Mouse (Mus musculus): ENCODE results near the gene Wnt6. TPM values are rescaled to one million over a fixed set of nuclear protein-coding genes. Genes with fewer than 3 reads are reported as not detected.
A peak's percentile ranks its signal among the peaks of the same experiment; 100 is the strongest.

Gene Wnt6
- total RNA-seq (2021), result under 1 TPM; 0.20 to 0.32 TPM
- long read RNA-seq, experiment 1, result 0 reads
- long read RNA-seq, experiment 2, result 0 reads

DNA sequence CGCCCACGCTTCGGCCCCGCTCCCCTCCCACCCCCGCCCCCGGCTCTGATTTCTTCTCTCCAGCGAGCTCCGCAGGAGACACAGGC, at the start of gene Wnt6:
Gene Wnt6 (plus strand): TSS at position 48 of the 86 bp plus-strand sequence.
- no peak for DNase-seq
- intact Hi-C loops (cut with DNase I), result no loop called here

DNA sequence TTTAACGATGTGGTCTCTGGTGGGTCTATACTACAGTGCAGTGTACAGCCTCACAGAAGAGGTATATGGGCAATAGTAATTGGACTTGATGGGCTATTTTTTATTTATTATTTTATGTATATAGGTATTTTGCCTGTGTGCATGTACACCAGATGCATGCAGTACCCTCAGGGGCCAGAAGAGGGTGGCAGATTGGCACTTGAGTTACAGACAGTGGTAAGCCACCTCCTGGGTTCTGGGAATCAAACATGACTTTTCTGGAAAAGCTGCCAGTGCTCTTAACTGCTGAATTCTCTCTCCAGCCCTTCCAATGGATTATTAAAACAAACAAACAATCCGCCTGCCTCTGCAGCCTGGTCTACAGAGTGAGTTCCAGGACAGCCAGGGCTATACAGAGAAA, 47.9 kb upstream of the Wnt6 start:
- intact Hi-C loops (cut with DNase I), result no loop called here
- no peak for DNase-seq

DNA sequence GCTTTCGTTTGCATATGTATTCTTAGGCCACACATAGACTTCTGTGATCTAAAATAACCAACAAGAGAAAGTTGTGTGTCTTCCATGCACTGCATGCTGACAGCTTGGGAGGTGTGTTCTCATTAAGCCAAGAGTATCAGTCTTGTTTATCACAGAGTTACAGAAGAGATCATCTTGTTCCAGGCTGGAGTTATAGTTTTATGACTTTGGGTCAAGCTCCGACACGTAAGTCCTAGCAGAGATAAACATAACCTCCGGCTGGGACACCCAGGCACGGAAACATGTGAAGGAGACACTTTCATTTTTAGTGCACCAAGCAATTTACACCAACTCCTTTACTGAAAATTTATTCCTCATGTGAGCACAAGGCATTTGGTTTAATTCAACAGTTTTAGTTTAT, 45.6 kb upstream of the Wnt6 start:
- DNase-seq, result no peak
- intact Hi-C loops (cut with DNase I), result no loop called here

DNA sequence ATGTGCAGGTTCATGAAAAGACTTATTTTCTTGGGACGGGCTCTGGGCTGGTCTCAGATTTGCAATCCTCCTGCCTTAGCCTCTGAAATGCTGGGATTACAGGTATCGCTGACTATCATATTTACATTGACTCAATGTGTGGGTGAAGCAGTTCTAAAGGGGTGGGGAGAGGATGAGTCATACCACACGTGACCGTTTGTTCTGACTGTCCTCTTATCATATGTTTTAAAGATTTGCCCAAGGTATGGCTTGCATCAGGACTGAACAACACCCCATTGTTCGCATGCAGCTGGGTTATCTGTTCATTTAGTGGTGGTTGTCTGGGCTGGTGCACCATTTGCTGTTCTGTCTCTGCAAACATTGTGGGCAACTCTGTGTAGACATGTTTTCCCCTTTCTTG, 45.0 kb upstream of the Wnt6 start:
- intact Hi-C loops (cut with DNase I), result no loop called here
- DNase-seq, result no peak

DNA sequence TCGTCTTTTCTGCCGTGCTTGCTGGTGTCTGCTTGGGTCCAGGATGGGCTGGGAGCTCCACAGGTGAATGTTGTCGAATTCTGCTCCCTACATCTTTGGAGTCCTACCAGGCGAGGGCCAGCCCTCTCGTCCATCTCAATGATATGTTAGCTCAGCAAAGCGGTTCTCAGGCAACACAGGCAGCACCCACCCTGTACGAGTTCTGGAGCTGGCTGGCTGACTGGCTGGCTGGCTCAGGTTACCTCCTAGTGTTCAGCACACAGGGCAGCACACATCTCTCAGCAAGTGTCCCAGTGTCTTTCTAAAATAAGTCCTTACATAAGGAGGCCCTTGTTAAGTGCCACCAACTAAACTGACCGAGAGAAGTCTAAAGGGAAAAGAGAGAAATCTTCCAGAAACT, 43.2 kb upstream of the Wnt6 start:
- peak; percentile 40 to 64 for DNase-seq
- intact Hi-C loops (cut with DNase I), result no loop called here

DNA sequence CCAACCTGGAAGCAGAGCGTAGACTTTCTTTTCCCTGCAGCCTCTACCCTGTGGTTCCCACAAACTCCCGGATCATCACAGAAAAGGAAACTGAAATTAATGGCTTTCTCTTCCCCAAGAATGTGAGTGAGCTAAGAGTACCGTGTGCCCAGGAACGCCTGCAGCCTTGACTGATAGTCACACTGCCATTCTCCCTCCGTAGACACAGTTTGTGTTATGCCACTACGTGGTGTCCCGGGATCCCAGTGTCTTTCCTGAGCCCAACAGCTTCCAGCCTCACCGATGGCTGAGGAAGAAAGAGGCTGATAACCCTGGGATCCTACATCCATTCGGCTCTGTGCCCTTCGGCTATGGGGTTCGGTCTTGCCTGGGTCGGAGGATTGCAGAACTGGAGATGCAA, 34.7 kb upstream of the Wnt6 start:
- intact Hi-C loops (cut with DNase I), result no loop called here
- no peak for DNase-seq

DNA sequence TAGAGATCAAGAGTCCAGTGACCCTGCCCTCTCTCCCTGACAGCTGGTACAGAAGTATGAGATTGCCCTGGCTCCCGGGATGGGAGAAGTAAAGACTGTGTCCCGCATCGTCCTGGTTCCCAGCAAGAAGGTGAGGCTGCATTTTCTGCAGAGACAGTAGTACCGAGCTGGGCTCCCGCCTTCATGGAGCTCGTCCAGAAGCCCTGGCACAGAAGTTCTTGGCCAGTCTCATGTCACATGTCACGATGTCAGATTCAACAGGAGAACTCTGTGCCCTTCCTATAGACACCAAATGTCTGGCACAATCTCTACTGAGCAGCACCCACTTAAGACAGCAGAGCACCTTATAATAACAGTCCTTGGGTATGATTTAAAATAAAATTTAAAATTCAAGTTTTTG, 34.2 kb upstream of the Wnt6 start:
- DNase-seq, result no peak
- intact Hi-C loops (cut with DNase I), result no loop called here

DNA sequence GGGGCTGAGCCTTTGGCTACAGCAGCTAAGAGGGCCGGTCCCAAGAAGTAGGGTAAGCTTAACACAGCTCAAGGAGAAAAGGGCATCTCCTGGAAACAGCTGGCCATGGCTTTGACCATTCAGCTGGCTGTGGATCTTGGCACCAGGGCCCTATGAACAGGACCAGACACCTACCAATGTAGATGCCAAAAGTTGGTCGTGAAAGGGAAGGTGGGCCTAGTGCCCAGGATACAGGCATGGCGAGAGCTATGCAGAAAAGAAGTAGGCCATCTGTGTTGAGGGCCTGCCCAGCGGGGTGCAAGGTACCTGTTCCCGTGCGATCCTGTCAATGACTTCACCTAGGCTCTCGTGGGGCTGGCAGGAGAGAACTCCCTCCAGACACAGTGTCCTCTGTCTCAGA, 30.8 kb upstream of the Wnt6 start:
- intact Hi-C loops (cut with DNase I), result no loop called here
- DNase-seq, result peak in 1 of 2 experiments; percentile 30

DNA sequence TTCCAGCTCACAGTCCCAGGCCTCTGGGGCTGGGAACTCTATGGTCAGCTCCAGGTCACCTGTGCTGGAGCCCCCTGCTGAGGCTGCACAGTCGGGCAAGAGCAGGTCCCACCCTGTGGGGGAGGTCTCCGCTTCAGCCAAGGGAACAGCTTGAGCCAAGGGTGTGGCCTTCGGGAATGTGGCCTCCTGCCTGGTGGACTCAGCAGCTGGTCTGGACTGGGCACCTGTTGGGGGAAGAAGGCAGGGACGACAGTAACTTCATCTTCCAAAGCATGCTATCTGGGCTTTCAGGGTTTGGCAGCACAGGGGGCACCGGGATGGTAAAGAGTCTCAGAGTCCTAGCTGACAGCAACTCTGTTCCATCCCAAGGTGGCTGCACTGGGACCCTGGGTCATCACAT, 24.4 kb upstream of the Wnt6 start:
- peak in 1 of 2 experiments; percentile 48 for DNase-seq
- intact Hi-C loops (cut with DNase I), result no loop called here

DNA sequence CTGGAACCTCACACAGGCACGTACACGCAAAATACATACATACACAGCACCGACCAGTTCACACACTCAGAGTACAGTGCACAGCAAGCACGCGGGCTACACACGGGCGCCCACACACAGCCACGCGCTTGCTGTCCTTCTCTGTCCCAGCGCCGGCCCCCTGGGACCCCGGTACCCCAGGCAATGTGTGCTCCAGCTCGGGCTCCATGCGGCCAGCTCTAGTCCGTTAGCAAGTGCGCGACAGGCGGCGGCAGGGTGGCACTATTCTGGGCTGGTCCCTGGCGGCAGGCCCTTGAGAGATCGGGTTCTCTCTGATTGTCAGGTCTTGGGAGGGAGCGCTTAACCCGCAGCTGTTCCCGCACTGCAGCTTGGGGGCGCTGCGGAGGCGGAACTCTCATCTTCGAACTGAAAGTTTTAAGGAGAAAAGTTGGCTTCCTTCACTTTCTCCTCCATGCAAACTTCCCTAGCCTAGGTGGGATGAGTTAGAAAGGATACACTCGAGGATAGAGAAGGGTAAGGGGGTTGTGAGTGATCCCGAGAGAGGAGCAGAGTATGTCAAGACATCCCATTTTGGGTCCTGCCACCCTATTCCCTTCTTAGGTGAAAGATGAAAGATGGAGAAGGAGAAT, 22.9 kb upstream of the Wnt6 start, which contains the start of gene Prkag3:
Gene Prkag3 (minus strand): TSS at position 579 of the 629 bp plus-strand sequence.
- intact Hi-C loops (cut with DNase I), result no loop called here
- peak; percentile 77 to 78 for DNase-seq

DNA sequence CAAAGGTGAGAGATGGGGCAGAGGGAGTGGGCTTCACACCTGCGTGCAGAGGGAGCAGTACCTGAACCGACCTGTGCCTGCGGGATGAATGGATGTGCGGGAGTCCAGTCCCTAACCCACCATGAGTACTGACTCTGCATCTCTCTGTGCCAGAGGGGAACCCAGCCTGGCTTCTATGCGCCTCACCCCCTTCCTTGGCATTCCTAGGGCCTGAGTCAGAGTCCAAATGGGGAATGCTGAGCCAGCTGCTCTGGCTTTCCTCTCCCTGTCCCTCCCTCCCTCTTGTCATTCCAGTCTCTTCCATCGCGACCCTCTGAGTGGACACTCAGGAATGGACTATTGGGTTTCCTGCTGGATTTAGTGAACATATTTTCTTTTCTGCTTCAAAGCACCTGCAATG, 22.4 kb upstream of the Wnt6 start:
- intact Hi-C loops (cut with DNase I), result no loop called here
- DNase-seq, result peak in 1 of 2 experiments; percentile 61

DNA sequence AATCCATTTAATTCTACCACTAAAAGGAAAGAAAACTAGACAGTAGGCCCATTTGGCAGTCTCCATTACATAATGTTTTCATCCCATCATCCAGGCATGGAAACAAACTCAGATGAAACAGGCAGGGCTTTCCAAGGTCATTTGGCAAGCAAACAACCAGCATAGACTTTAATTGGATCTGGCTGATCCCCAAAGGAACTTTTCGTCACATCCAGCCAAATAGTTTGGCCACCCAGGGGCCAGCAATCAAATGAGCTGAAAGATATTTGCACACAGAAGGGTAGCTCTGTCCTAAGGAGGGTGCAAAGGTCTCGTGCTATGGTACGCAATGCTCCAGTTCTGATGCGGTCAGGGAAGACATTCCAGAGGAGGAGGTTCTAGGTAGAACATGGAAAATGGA, 21.0 kb upstream of the Wnt6 start:
- DNase-seq, result no peak
- intact Hi-C loops (cut with DNase I), result no loop called here

DNA sequence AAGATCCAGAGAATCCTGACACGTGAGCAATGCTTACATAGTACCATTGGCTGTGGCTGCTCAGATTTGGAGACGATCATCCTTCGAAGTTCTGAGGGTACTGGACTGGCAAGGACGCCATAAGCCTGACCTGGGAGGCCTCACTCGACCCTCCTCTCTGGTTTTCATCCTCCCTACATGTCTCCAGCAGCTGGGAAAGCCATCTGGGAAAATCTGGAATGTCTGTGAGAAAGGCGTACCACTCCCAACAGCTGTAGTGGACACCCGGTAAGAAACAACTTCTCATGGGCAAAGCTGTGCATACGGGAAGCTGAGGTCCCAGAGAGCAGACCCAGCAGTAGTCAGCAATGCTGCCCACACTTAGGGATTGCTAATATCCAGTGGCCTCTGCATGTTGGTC, 19.5 kb upstream of the Wnt6 start:
- intact Hi-C loops (cut with DNase I), result no loop called here
- DNase-seq, result no peak

DNA sequence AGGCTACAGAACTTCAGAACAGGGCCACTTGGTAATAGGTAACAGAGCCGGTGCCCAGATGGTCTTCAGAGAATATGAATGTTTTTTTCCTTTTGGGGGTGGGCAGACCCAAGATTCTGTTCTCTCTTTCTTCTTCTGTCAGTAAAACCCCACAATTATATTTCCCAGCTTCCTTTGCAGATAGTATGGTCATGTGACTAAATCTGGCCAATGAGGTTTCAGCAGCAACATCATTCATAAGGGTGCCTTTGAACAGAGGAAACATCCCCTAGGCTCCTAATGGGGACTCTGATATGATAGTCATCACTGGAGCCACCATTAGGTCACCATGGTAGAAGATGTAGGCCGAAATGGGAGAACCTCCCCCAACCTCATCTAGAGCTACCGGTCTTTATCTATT, 18.9 kb upstream of the Wnt6 start:
- intact Hi-C loops (cut with DNase I), result no loop called here
- no peak for DNase-seq

DNA sequence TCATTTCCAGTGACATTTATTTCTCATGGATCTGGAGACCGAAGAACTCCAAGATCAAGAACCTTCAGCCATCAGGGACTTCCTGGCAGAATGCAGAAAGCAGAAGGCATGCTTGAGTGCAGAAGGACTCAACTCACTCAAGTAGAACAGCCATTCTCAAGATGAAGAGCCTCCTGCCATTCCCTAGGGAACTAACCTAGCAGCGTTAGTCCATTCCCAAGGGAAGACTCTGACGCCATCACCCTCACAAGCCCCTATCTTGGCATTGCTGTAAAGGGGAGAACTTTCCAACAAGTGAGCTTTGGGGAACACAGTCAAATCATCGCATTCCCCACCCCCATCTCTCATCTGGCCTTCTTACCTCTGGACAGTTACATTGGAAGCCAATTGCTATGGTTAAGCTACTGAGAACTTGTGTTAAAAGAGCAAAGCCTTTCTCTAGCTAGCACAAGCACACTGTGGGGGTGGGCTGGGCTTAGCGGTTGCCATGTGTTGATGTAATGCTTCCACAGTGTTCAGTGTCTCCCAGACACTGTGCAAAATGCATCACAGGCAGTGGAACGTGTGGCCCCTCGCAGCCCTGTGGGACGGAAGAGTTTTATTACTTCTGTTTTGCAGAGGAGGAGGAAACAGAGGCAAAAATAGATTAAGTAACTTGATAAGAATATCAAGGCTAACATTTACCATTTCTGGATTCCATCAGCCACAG, 18.3 kb upstream of the Wnt6 start:
- intact Hi-C loops (cut with DNase I), result no loop called here
- DNase-seq, result no peak

DNA sequence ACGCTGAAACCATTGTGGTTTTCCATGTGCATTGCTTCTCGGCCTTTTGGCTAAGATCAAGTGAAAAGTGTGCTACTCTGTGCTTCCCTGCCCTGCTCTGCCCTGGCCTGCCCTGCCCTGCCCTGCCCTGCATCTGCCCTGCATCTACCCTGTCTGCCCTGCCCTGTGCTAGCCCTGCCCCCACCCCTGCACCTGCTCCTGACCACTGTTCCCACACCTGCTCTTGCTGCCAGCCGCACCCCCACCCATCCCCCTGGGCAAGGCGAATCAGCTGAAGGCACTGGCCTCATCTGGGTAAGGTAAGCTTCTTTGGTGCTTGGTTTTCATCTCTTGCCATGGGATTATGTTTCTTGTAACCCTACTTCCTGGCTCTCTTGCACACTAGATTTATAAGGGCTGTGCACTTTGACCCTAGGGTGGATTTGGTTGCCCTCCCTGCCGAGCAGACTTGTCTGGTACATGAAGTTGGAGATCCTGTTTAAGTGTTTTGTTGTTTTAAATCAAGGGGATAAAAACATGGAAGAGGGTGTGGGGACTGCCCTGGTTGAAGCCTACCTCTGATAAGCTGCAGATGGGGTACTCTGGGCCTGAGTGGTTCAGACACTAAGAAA, 17.4 kb upstream of the Wnt6 start:
- DNase-seq, result peak in 1 of 2 experiments; percentile 73
- intact Hi-C loops (cut with DNase I), result no loop called here

DNA sequence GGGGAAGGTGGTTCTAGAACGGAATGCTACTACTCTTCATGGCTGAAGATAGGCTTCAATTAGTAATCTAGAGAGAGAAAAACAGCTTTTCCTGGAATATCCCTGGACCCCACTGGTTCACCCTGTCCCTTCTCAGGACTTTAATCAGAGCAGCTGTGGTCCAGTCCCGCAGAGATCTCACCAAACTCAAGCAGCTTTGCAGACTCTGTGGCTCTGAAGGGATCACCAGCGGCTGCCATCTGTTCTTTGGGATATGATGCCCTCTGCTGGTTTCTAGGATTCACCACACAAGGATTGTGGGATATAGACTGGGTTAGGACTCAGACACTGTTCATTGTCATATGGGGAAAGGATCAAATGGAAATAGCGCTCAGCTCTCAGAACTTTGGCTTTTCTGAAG, 11.9 kb upstream of the Wnt6 start:
- intact Hi-C loops (cut with DNase I), result loop anchor here (5.0 kb wide), 3 partner anchors 47 to 297 kb away; partner anchors contain the start of genes Cyp27a1, Rnf25 and Stk36
- no peak for DNase-seq

DNA sequence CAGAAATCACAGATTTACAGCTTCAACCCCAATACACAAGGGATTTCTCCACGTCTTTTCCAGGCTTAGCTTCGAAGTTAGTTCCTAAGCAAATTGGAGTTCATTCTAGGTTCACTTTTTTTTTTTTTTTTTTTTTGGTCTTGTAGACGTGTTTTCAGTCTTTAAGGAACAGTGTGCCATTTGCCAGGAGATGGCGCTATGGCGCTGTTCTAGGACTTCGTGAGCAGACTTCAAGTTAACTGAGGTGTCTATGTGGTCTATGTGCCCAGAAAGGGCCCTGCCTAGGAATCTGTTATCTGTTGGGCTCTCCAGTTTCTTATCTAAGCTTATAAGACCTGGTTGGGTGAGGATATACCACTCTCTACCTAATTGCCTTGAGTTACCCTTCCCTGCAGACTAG, 8.6 kb upstream of the Wnt6 start:
- intact Hi-C loops (cut with DNase I), result loop anchor here (5.0 kb wide), 2 partner anchors 161 to 301 kb away; partner anchors contain the start of genes Rnf25 and Stk36
- DNase-seq, result peak in 1 of 2 experiments; percentile 61

DNA sequence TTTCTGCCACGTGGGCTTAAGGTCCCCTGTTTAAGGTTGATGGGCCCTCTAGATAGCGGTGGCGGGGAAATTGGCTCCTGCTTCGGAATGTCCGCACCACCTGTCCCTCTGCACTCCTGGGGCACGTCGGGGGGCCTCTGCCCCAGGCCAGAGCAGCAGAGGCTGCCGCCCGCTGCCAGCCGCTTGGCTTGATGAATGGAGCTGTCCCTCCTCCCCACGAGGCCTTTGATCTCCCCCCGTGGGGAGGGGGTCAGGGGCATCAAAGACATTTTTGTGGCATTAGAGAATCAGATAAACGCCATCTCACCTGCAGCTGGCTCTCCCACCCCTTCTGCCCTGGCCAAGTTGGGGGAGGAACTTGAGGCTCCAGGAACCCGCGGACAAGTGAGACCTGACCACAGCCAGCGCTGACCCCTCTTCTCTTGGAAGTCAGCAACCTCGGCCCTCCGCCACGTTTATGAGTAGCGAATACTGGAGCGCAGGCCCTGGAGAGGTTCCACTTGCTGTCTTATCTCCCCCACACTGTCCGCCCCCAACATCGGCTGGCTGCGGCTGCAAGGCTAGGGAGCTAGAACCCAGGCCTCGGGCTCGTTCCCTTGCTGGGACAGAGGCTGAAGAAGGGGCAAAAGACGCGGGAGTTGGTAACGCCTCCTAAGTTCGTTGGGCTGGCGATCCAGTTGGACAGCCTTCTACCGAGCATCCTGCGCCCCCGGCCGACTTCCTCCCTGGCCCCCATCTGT, 795 bp upstream of the Wnt6 start:
- intact Hi-C loops (cut with DNase I), result no loop called here
- no peak for DNase-seq

DNA sequence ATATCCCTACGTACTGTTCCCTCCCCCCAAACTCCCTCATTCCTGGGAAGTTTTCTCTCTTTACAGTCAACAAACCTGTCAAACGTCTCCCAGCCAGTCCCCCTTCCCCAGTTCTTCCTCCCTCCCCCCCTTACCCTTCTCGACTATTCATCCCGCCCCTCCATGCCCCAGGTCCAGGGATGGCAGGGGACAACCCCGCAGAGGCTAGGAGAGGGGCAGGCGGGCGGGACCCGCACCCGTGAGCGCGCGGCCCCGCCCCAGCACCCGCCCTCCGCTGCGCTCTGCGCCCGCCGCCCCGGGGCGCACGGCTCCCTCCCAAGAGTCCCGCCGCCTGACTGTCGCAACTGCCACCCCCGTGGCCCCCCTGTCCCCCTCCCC, 236 bp upstream of the Wnt6 start:
- intact Hi-C loops (cut with DNase I), result no loop called here
- no peak for DNase-seq

DNA sequence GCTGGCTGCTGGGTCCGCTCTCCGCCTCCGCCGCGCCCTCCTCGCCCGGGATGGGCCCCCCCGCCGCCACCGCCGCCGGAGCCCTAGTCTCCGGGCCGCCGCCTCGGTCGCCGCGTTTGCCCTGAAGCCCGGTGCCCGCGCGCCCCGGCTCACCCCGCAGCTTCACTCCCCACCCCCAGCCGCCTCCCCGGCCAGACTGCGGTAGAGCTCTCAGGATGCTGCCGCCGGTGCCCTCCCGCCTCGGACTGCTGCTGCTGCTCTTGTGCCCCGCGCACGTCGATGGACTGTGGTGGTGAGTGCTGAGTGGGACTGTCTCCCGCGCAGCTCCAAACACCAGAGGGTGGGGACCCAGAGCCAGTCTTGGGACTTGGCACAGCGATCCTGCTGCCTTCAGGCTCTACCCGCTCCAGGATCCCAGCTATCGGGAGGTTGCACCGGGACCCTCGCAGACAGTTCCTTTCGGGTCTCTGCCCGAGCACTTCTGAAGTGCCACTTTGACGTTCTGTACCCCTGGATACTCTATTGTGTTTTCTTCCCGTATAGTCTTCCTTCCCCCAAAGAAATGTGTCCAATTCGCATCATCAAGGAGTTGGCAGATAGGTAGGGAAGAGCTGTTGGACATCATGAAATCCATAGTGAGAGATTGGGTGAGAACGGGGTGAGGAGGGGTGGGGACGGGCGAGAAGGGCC, 384 bp downstream of the Wnt6 start:
- DNase-seq, result no peak

More for the DNA sequence above, 384 bp downstream of the Wnt6 start:
- intact Hi-C loops (cut with DNase I), result no loop called here

Data from gastrocnemius, postnatal 36 days (tissue).